8 mouse cellular contexts compared by ENCODE assay signal in genomic region chr9:110656249-110657221, GRCm38 (mm10). TPM values are rescaled to one million over a fixed set of nuclear protein-coding genes. Genes with fewer than 3 reads are reported as not detected.
DNase-seq lines count a peak whose midpoint lies in the region; ATAC-seq and TF ChIP-seq lines count a peak whose summit lies in the region.

Gene Ccdc12, plus strand, starts transcription at chr9:110656503.

- H3K4me2 ChIP-seq in embryonic facial prominence, embryonic 13.5 days, result peak within 1 kb of the TSS; percentile 73
- peak within 1 kb of the TSS; percentile 69 for H3K4me2 ChIP-seq in limb, embryonic 12.5 days
- H3K4me2 ChIP-seq in midbrain, embryonic 15.5 days, result peak within 1 kb of the TSS; percentile 75

- peak; percentile 29 for TF ChIP-seq POLR2A in kidney, adult 2 months (IDR thresholded peaks at IDR 0.05; ENCODE audit: low read depth, low read length)
- peak; percentile 57 for TF ChIP-seq POLR2A in spleen, adult 2 months (IDR thresholded peaks at IDR 0.05; ENCODE audit: low read depth, low read length)

- H3K27me3 ChIP-seq in embryonic facial prominence, embryonic 13.5 days, result peaks cover 38% of the 10 kb centered on the region
- no peaks in the 10 kb centered on the region for H3K27me3 ChIP-seq in kidney, adult 2 months (replicated peaks; ENCODE audit: control insufficient read depth, insufficient read depth, low read length)
- peaks cover 28% of the 10 kb centered on the region for H3K27me3 ChIP-seq in limb, embryonic 12.5 days
- peaks cover 3% of the 10 kb centered on the region for H3K27me3 ChIP-seq in midbrain, embryonic 15.5 days (replicated peaks)
- H3K27me3 ChIP-seq in spleen, adult 2 months (ENCODE audit: control insufficient read depth, insufficient read depth, low read length), result no peaks in the 10 kb centered on the region

- peaks cover 7% of the 10 kb centered on the region; the same call in 1 of the 2 replicates for H3K36me3 ChIP-seq in embryonic facial prominence, embryonic 13.5 days
- H3K36me3 ChIP-seq in kidney, adult 2 months (ENCODE audit: control insufficient read depth, insufficient read depth, low read length), result no peaks in the 10 kb centered on the region
- H3K36me3 ChIP-seq in limb, embryonic 12.5 days, result 0 out of 2 replicates have a peak, but pooled peaks cover 5% of the 10 kb centered on the region
- no peaks in the 10 kb centered on the region for H3K36me3 ChIP-seq in midbrain, embryonic 15.5 days (replicated peaks)
- H3K36me3 ChIP-seq in spleen, adult 2 months (ENCODE audit: control insufficient read depth, insufficient read depth, low read length), result peaks cover 3% of the 10 kb centered on the region

- peak within 1 kb of the TSS; percentile 70 for H3K4me3 ChIP-seq in embryonic facial prominence, embryonic 13.5 days
- H3K4me3 ChIP-seq in kidney, adult 2 months (ENCODE audit: insufficient read depth, low read depth, low read length), result peak within 1 kb of the TSS; percentile 71
- H3K4me3 ChIP-seq in limb, embryonic 12.5 days (replicated peaks), result peak within 1 kb of the TSS; percentile 67
- peak within 1 kb of the TSS; percentile 60 for H3K4me3 ChIP-seq in midbrain, embryonic 15.5 days
- peak within 1 kb of the TSS; percentile 80 for H3K4me3 ChIP-seq in spleen, adult 2 months (ENCODE audit: extremely low read depth, insufficient read depth, insufficient read length)

- H3K27ac ChIP-seq in embryonic facial prominence, embryonic 13.5 days, result peak within 1 kb of the TSS; percentile 88
- H3K27ac ChIP-seq in kidney, adult 2 months (ENCODE audit: insufficient read depth, low read depth, low read length), result peak within 1 kb of the TSS; percentile 97
- peak within 1 kb of the TSS; percentile 83 for H3K27ac ChIP-seq in limb, embryonic 12.5 days
- peak within 1 kb of the TSS; percentile 96 for H3K27ac ChIP-seq in midbrain, embryonic 15.5 days
- H3K27ac ChIP-seq in spleen, adult 2 months (ENCODE audit: insufficient read depth, low read length), result peak within 1 kb of the TSS; percentile 97

- DNase-seq in 3134 (ENCODE audit: extremely low read depth, insufficient read length, low spot score), result peak; percentile 95
- peak; percentile 93 to 95 for DNase-seq in adrenal gland, postnatal 36 days
- peak; percentile 97 to 98 for DNase-seq in heart, adult 18-20 months
- peak; percentile 99 for DNase-seq in kidney, adult 2 months
- peak; percentile 91 to 97 for DNase-seq in spleen, adult 2 months (ENCODE audit: low read depth in 1 of 2, low spot score in 2 of 2)

- peaks cover 42% of the 10 kb centered on the region for H3K4me1 ChIP-seq in embryonic facial prominence, embryonic 13.5 days
- H3K4me1 ChIP-seq in kidney, adult 2 months (ENCODE audit: control insufficient read depth, insufficient read depth, low read length), result peaks cover 37% of the 10 kb centered on the region
- peaks cover 32% of the 10 kb centered on the region for H3K4me1 ChIP-seq in limb, embryonic 12.5 days (replicated peaks)
- H3K4me1 ChIP-seq in midbrain, embryonic 15.5 days, result peaks cover 49% of the 10 kb centered on the region
- H3K4me1 ChIP-seq in spleen, adult 2 months (ENCODE audit: control insufficient read depth, insufficient read depth, insufficient read length), result peaks cover 32% of the 10 kb centered on the region; the same call in 1 of the 2 replicates

- 0 out of 2 replicates have a peak, but pooled peaks have one; percentile 5 for TF ChIP-seq CTCF in kidney, adult 2 months (conservative IDR thresholded peaks at IDR 0.05; ENCODE audit: insufficient read depth, insufficient read length, low read depth, low read length)
- TF ChIP-seq CTCF in spleen, adult 2 months (IDR thresholded peaks at IDR 0.05; ENCODE audit: extremely low read depth, insufficient read depth, insufficient read length, insufficient replicate concordance), result no peak

- H3K9ac ChIP-seq in embryonic facial prominence, embryonic 13.5 days, result peak within 1 kb of the TSS; percentile 79
- peak within 1 kb of the TSS; percentile 73 for H3K9ac ChIP-seq in limb, embryonic 12.5 days (replicated peaks)
- peak within 1 kb of the TSS; percentile 82 for H3K9ac ChIP-seq in midbrain, embryonic 15.5 days

- no peaks in the 10 kb centered on the region for H3K9me3 ChIP-seq in embryonic facial prominence, embryonic 13.5 days
- H3K9me3 ChIP-seq in limb, embryonic 12.5 days, result no peaks in the 10 kb centered on the region
- no peaks in the 10 kb centered on the region for H3K9me3 ChIP-seq in midbrain, embryonic 15.5 days

- WGBS in embryonic facial prominence, embryonic 13.5 days, result under 1% methylated on average over 52 of the region's 52 CpGs
- under 1% methylated on average over 52 of the region's 52 CpGs for WGBS in kidney, adult 2 months
- under 1% methylated on average over 52 of the region's 52 CpGs for WGBS in limb, embryonic 12.5 days
- 0% methylated on average over 52 of the region's 52 CpGs for WGBS in midbrain, embryonic 15.5 days
- WGBS in spleen, adult 2 months, result under 1% methylated on average over 52 of the region's 52 CpGs

- peak; percentile 95 for ATAC-seq in embryonic facial prominence, embryonic 13.5 days (ENCODE audit: insufficient number of reproducible peaks, insufficient read depth, low FRiP score, low TSS enrichment, low read depth)
- peak; percentile 96 for ATAC-seq in limb, embryonic 12.5 days (ENCODE audit: insufficient number of reproducible peaks, insufficient read depth, low FRiP score, low TSS enrichment, low read depth)
- ATAC-seq in midbrain, embryonic 15.5 days (replicated peaks), result peak; percentile 98

RNA-seq across cellular contexts. Expression of gene Ccdc12, which starts in this region (rescaled TPM):
- 10 to 100 TPM; 61.3 to 64.7 TPM for total RNA-seq in adrenal gland, postnatal 36 days (2021)
- polyA plus RNA-seq in embryonic facial prominence, embryonic 13.5 days (2015; fragmentation: Nextera tagmentation; extraction: Ambion mirVana), result 101 and 123 TPM in 2 replicates
- 10 to 100 TPM; 57.3 to 61.5 TPM for total RNA-seq in heart, adult 18-20 months (2021)
- polyA plus RNA-seq in kidney, adult 2 months (2012; rRNA removed), result 95.9 and 125 TPM in 2 replicates
- polyA plus RNA-seq in limb, embryonic 12.5 days (2016; fragmentation: Nextera tagmentation; extraction: Ambion mirVana), result 126 and 133 TPM in 2 replicates
- polyA plus RNA-seq in midbrain, embryonic 15.5 days (2015; fragmentation: Nextera tagmentation; extraction: Ambion mirVana), result 110 and 115 TPM in 2 replicates
- polyA plus RNA-seq in spleen, adult 2 months (2012; rRNA removed), result 103 and 110 TPM in 2 replicates

Comparison
In these comparisons a context has a peak if more than half of its experiments do, and no peak if none do; other contexts are left out.
1. Peak in every context shown above with its lines: DNase-seq, ATAC-seq, H3K4me3 ChIP-seq and H3K27ac ChIP-seq.